Mouse (Mus musculus) liver, embryonic 11.5 days (tissue): ENCODE data around the gene Pigk. TPM values are rescaled to one million over a fixed set of nuclear protein-coding genes. Genes with fewer than 3 reads are reported as not detected.
A peak's percentile ranks its signal among the peaks of the same experiment; 100 is the strongest.
"Not testable (repeated sequence)": the region's sequence is repeated elsewhere in the genome, so short reads cannot be mapped to it uniquely, and the experiment has no call there.

Source experiments
- ATAC-seq: fragments of 200-750 bp; cut with Nextera tagmentation; replicated peaks from 2 replicates; pipeline ENCODE4 v1.8.0; 2017; ENCODE audit warnings: moderate number of reproducible peaks, mild to moderate bottlenecking, moderate TSS enrichment, moderate library complexity; ENCODE audit not compliant: low FRiP score
- DNase-seq: peaks from one replicate; pipeline ENCODE4 v3.0.0-alpha.2; 2017; ENCODE audit warnings: low spot score
- H3K27ac ChIP-seq: fragments of 300-500 bp; sonication (generic); 2 replicates; pipeline ENCODE4 v1.5.1; 2014; ENCODE audit warnings: mild to moderate bottlenecking, low read depth, low read length, control low read depth
- H3K27me3 ChIP-seq: fragments of 300-500 bp; sonication (generic); replicated peaks from 2 replicates; pipeline ENCODE4 v1.6.1; 2014; ENCODE audit warnings: low read length, mixed read lengths; ENCODE audit not compliant: control insufficient read depth, insufficient read depth
- H3K36me3 ChIP-seq: fragments of 300-500 bp; sonication (generic); 2 replicates; pipeline ENCODE4 v1.6.1; 2014; ENCODE audit warnings: mild to moderate bottlenecking, low read length, moderate library complexity, mixed read lengths; ENCODE audit not compliant: control insufficient read depth, insufficient read depth
- H3K4me1 ChIP-seq: fragments of 300-500 bp; sonication (generic); replicated peaks from 2 replicates; pipeline ENCODE4 v1.6.1; 2014; ENCODE audit warnings: low read length, mixed read lengths; ENCODE audit not compliant: control insufficient read depth, insufficient read depth
- H3K4me2 ChIP-seq: fragments of 300-500 bp; sonication (generic); 2 replicates; pipeline ENCODE4 v1.6.1; 2014; ENCODE audit warnings: mild to moderate bottlenecking, control low read depth, moderate library complexity
- H3K4me3 ChIP-seq: fragments of 300-500 bp; sonication (generic); 2 replicates; pipeline ENCODE4 v1.5.1; 2014; ENCODE audit warnings: low read depth, low read length, control low read depth
- H3K9ac ChIP-seq: fragments of 300-500 bp; sonication (generic); 2 replicates; pipeline ENCODE4 v1.6.1; 2014; ENCODE audit warnings: low read depth, low read length, control low read depth
- H3K9me3 ChIP-seq: fragments of 300-500 bp; sonication (generic); 2 replicates; pipeline ENCODE4 v1.6.1; 2016; ENCODE audit warnings: low read length, inconsistent platforms, mixed read lengths; ENCODE audit not compliant: control insufficient read depth
- WGBS: fragments of 180-500 bp; shearing (Covaris S2); extraction: QIAGEN DNeasy Blood & Tissue Kit; methylation state at CpG from one replicate; pipeline ENCODE4 v1.1.7; 2014; 5-methylcytosine and 5-hydroxymethylcytosine counted together
- polyA plus RNA-seq: library from polyadenylated mRNA; unstranded; fragments of >200 nt; fragmentation: Nextera tagmentation; extraction: Ambion mirVana; gene quantifications from 2 replicates; pipeline ENCODE4 v1.2.1, GENCODE M21; 2014

The Pigk gene
- polyA plus RNA-seq, 1 experiment from 2014 or later = 44.2 TPM

DNA sequence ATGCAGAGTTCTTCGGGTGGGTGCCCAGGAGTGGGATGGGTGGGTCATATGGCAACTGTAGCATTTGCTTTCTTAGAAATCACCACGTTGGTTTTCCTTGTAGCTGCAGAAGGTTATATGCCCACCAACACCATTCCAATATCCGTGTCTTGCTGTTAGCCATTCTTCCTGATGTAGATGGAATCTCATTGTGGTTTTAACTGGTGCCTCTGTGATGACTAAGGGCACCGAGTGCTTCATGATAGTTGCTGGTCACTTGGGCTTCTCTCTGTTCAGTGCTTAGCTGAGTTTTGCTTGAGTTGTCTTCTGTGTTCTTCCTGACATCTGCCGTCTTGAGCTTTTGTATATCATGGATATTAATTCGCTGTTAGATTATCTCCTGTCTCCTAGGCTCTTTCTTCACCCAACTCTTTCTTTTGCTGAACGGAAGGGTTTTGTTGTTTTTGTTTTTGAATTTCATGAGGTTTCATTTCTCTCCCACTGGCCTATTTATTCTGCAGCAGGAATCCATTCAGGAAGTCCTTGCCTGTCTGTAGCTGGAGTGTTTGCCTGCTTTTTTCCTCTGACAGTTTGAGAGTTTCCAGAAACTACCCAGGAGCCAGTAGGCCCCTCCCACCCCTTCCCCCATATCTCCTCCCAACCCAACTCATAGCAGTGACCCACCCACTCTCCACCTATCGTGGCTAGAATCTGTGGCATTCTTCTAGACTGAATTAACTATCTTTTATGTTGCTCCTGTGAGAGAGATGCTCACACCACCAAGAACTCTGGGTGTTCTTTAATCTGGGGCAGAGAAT is 50.8 kb downstream of the Pigk start:
- ATAC-seq = no peak
- Histone ChIP-seq H3K4me1 (peaks cover 34% of the 10 kb centered on the region), H3K4me3 (no peak overlapping the region), H3K27ac (no peak overlapping the region), H3K36me3 (peaks cover 3% of the 10 kb centered on the region; the same call in 1 of the 2 replicates), H3K27me3 (no peaks in the 10 kb centered on the region), H3K9me3 (no peaks in the 10 kb centered on the region), H3K9ac (no peak overlapping the region), H3K4me2 (peak overlapping the region; percentile 70)
- DNase-seq = no peak
- 42% methylated on average over 8 of the region's 8 CpGs for WGBS

GRCm38 (mm10) chr3:152767485-152767884 is 53.6 kb downstream of the Pigk start:
- H3K27ac ChIP-seq = no peak overlapping the region
- H3K4me3 ChIP-seq = no peak overlapping the region
- H3K4me1 ChIP-seq = peaks cover 26% of the 10 kb centered on the region
- H3K36me3 ChIP-seq = peaks cover 3% of the 10 kb centered on the region; the same call in 1 of the 2 replicates
- no peak overlapping the region for H3K4me2 ChIP-seq
- H3K27me3 ChIP-seq = no peaks in the 10 kb centered on the region
- no peaks in the 10 kb centered on the region for H3K9me3 ChIP-seq
- DNase-seq (no peak), ATAC-seq (no peak)
- no peak overlapping the region for H3K9ac ChIP-seq
- whole genome bisulfite sequencing = 75% methylated on average over 11 of the region's 11 CpGs

DNA sequence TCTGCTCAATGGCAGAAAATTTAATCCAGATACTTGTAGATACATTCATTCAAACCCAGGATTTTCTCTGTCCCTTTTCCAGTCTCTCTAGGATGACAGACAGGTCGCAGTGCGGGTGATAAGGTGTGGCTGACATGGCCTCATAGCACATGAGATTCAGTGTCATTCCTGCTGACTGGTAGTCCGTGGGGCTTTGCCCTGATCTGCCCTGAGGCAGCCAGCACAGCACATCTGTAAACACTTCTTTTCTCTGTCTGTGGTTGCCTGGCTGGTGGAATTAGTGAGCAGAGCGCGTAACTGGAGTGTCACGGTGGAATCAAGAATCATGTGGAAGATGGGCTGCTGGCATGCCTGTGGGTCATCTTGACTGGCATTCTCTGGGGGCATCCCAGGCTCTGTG is 56.2 kb downstream of the Pigk start:
- Histone ChIP-seq H3K27ac (no peak overlapping the region), H3K36me3 (peaks cover 3% of the 10 kb centered on the region; the same call in 1 of the 2 replicates)

DNA sequence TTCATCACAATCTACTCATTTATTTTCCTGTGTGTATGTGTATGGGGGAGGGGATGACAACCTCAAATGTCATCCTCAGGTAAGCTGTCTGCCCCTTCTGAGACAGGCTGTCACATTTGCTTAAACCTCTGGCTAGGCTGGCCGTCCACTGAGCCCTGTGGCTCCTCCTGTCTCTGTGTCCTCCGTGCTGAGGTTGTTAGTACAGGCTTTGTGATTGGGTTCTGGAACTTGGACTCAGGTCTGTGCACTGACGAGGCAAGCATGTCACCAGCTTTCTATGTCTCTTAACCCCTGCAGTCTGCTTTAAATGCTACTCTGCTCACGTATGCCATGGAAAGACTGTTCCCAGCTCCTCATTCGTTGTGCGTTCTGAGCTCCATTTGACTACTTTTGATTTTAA is 62.5 kb downstream of the Pigk start:
- H3K9me3 ChIP-seq = no peaks in the 10 kb centered on the region
- ATAC-seq (no peak), DNase-seq (no peak)
- H3K4me2 ChIP-seq = no peak overlapping the region
- 81% methylated on average over 6 of the region's 6 CpGs for WGBS
- H3K9ac ChIP-seq = no peak overlapping the region
- H3K4me1 ChIP-seq = no peaks in the 10 kb centered on the region; the same call in 1 of the 2 replicates
- H3K27me3 ChIP-seq = no peaks in the 10 kb centered on the region
- no peak overlapping the region for H3K4me3 ChIP-seq
- H3K27ac ChIP-seq = no peak overlapping the region
- H3K36me3 ChIP-seq = no peaks in the 10 kb centered on the region

More for the DNA sequence above, 56.2 kb downstream of the Pigk start:
- no peak for DNase-seq
- 90% methylated on average over 6 of the region's 6 CpGs for WGBS
- Histone ChIP-seq H3K4me3 (no peak overlapping the region), H3K27me3 (no peaks in the 10 kb centered on the region), H3K4me2 (no peak overlapping the region), H3K4me1 (peaks cover 2% of the 10 kb centered on the region), H3K9me3 (no peaks in the 10 kb centered on the region), H3K9ac (no peak overlapping the region)
- no peak for ATAC-seq

- Histone ChIP-seq H3K27ac (no peak overlapping the region), H3K9me3 (no peaks in the 10 kb centered on the region), H3K9ac (no peak overlapping the region), H3K36me3 (no peaks in the 10 kb centered on the region), H3K4me3 (no peak overlapping the region), H3K27me3 (no peaks in the 10 kb centered on the region), H3K4me1 (no peaks in the 10 kb centered on the region; the same call in 1 of the 2 replicates), H3K4me2 (no peak overlapping the region)
- DNase-seq = no peak
- 86% methylated on average over 16 of the region's 16 CpGs for WGBS
- no peak for ATAC-seq
These were observed 63.1 kb downstream of the Pigk start for GRCm38 (mm10) chr3:152776872-152777540.

DNA sequence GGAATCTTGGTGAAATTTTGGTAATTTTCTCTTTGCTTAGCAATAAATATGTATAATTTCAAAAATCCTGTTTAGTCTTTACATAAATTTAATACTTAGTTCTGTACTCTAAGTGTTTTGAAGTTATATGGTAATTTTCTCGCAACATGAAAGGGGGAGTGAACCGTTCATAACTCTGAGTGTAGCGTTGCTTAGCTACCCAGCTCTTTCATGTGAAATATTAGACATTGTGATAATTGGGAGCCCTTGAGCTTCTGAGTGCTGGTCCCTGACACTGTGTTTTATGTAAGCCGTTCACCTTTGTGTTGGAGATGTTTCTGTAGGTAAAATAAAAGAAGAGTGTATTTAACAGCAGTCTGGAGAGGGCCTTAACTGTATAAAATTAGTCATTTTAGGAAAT is 65.9 kb downstream of the Pigk start:
- DNase-seq = no peak
- H3K36me3 ChIP-seq = no peaks in the 10 kb centered on the region
- 90% methylated on average over 4 of the region's 4 CpGs for WGBS
- H3K9me3 ChIP-seq = no peaks in the 10 kb centered on the region
- no peak overlapping the region for H3K9ac ChIP-seq
- no peak overlapping the region for H3K4me2 ChIP-seq
- H3K27ac ChIP-seq = no peak overlapping the region
- H3K27me3 ChIP-seq = no peaks in the 10 kb centered on the region
- H3K4me1 ChIP-seq = no peaks in the 10 kb centered on the region; the same call in 1 of the 2 replicates
- no peak overlapping the region for H3K4me3 ChIP-seq
- ATAC-seq = no peak

GRCm38 (mm10) chr3:152783792-152784191 is 69.9 kb downstream of the Pigk start:
- H3K9me3 ChIP-seq = no peaks in the 10 kb centered on the region
- H3K36me3 ChIP-seq = peaks cover 4% of the 10 kb centered on the region; the same call in 1 of the 2 replicates

GRCm38 (mm10) chr3:152784353-152784752 is 70.5 kb downstream of the Pigk start:
- H3K4me1 ChIP-seq, H3K9me3 ChIP-seq, H3K4me2 ChIP-seq, H3K27me3 ChIP-seq, DNase-seq, H3K9ac ChIP-seq, ATAC-seq, H3K27ac ChIP-seq, H3K4me3 ChIP-seq, H3K36me3 ChIP-seq: not testable (repeated sequence)
- WGBS = 91% methylated on average over 7 of the region's 13 CpGs

More at GRCm38 (mm10) chr3:152783792-152784191, 69.9 kb downstream of the Pigk start:
- Histone ChIP-seq H3K4me1 (no peaks in the 10 kb centered on the region), H3K9ac (no peak overlapping the region), H3K4me3 (no peak overlapping the region), H3K27me3 (no peaks in the 10 kb centered on the region), H3K4me2 (no peak overlapping the region), H3K27ac (no peak overlapping the region)
- DNase-seq (peak; percentile 61), ATAC-seq (peak; percentile 78)
- 34% methylated on average over 7 of the region's 7 CpGs for WGBS
